Mouse (Mus musculus) heart, embryonic 16.5 days (tissue): ENCODE data around the gene Gm8362. TPM values are rescaled to one million over a fixed set of nuclear protein-coding genes. Genes with fewer than 3 reads are reported as not detected.
"Not testable (repeated sequence)": the region's sequence is repeated elsewhere in the genome, so short reads cannot be mapped to it uniquely, and the experiment has no call there.

Experiments used
- ATAC-seq: fragments of 200-750 bp; cut with Nextera tagmentation; replicated peaks from 2 replicates; pipeline ENCODE4 v1.8.0; 2017; ENCODE audit warnings: moderate number of reproducible peaks; ENCODE audit not compliant: insufficient read depth, low FRiP score; ENCODE audit errors: extremely low read depth
- H3K27ac ChIP-seq: fragments of 300-500 bp; sonication (generic); 2 replicates; pipeline ENCODE4 v1.5.1; 2014; ENCODE audit warnings: mild to moderate bottlenecking, low read length, control low read depth, moderate library complexity
- H3K27me3 ChIP-seq: fragments of 300-500 bp; sonication (generic); 2 replicates; pipeline ENCODE4 v1.6.1; 2014; ENCODE audit warnings: low read length, mixed read lengths; ENCODE audit not compliant: control insufficient read depth, insufficient read depth
- H3K36me3 ChIP-seq: fragments of 300-500 bp; sonication (generic); 2 replicates; pipeline ENCODE4 v1.6.1; 2014; ENCODE audit not compliant: control insufficient read depth, insufficient read depth
- H3K4me1 ChIP-seq: fragments of 300-500 bp; sonication (generic); 2 replicates; pipeline ENCODE4 v1.6.1; 2014; ENCODE audit warnings: low read length, mixed read lengths; ENCODE audit not compliant: control insufficient read depth, insufficient read depth
- H3K4me2 ChIP-seq: fragments of 300-500 bp; sonication (generic); 2 replicates; pipeline ENCODE4 v1.6.1; 2014; ENCODE audit warnings: low read depth, mild to moderate bottlenecking, control low read depth, low read length
- H3K4me3 ChIP-seq: fragments of 300-500 bp; sonication (generic); 2 replicates; pipeline ENCODE4 v1.5.1; 2014; ENCODE audit warnings: mild to moderate bottlenecking, control low read depth, low read length
- H3K9ac ChIP-seq: fragments of 300-500 bp; sonication (generic); 2 replicates; pipeline ENCODE4 v1.6.1; 2014; ENCODE audit warnings: low read length, control low read depth
- H3K9me3 ChIP-seq: fragments of 300-500 bp; sonication (generic); replicated peaks from 2 replicates; pipeline ENCODE4 v1.6.1; 2016; ENCODE audit warnings: low read length; ENCODE audit not compliant: control insufficient read depth
- WGBS: fragments of 180-500 bp; shearing (Covaris S2); extraction: QIAGEN DNeasy Blood & Tissue Kit; methylation state at CpG from one replicate; pipeline ENCODE4 v1.1.7; 2014; 5-methylcytosine and 5-hydroxymethylcytosine counted together
- polyA plus RNA-seq: library from polyadenylated mRNA; unstranded; fragments of >200 nt; fragmentation: Nextera tagmentation; extraction: Ambion mirVana; gene quantifications from 2 replicates; pipeline ENCODE4 v1.2.1, GENCODE M21; 2015

Gm8362 gene
- not detected in 2 replicates for polyA plus RNA-seq

GRCm38 (mm10) chr14:6774311-6774710 is at the start of gene Gm8362:
Gene Gm8362 (minus strand): TSS chr14:6774411.
- H3K27ac ChIP-seq, H3K9me3 ChIP-seq, H3K4me1 ChIP-seq, ATAC-seq, H3K4me2 ChIP-seq, H3K4me3 ChIP-seq, H3K36me3 ChIP-seq, H3K9ac ChIP-seq, H3K27me3 ChIP-seq: not testable (repeated sequence)
- no CpG with 5 or more reads among the region's 1 CpGs for WGBS

DNA sequence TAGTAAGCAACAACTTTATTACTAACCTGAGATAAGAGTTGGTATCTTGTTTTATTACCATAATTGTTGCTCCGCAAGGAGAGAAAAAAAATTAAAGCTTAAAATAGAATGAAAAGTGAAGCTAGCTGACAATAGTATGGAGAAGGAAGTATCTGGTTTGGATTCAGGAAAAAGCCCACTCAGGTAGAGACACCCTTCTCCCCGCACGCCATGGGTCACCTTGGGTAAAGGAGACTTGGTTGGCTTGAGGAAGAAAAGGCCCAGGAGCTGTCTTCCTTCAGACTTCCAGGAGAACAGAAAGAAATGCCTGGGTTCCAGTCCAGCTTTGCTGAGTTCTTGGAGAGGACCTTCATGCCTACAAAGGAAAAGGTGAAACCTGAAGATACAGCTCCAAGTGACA is 49.1 kb upstream of the Gm8362 start:
- not testable (repeated sequence) for H3K4me1 ChIP-seq, ATAC-seq, H3K4me3 ChIP-seq, H3K27ac ChIP-seq, H3K9me3 ChIP-seq, H3K9ac ChIP-seq, H3K27me3 ChIP-seq, H3K4me2 ChIP-seq, H3K36me3 ChIP-seq
- WGBS = 78% methylated on average over 3 of the region's 3 CpGs

- H3K27ac ChIP-seq, H3K36me3 ChIP-seq, H3K9me3 ChIP-seq, H3K27me3 ChIP-seq, H3K9ac ChIP-seq, H3K4me2 ChIP-seq, H3K4me1 ChIP-seq, ATAC-seq: not testable (repeated sequence)
- H3K4me3 ChIP-seq = peak overlapping the region; percentile 47
- WGBS = 0% methylated on average over 4 of the region's 13 CpGs
Observed at GRCm38 (mm10) chr14:6757231-6757536, 17.0 kb downstream of the Gm8362 start.

DNA sequence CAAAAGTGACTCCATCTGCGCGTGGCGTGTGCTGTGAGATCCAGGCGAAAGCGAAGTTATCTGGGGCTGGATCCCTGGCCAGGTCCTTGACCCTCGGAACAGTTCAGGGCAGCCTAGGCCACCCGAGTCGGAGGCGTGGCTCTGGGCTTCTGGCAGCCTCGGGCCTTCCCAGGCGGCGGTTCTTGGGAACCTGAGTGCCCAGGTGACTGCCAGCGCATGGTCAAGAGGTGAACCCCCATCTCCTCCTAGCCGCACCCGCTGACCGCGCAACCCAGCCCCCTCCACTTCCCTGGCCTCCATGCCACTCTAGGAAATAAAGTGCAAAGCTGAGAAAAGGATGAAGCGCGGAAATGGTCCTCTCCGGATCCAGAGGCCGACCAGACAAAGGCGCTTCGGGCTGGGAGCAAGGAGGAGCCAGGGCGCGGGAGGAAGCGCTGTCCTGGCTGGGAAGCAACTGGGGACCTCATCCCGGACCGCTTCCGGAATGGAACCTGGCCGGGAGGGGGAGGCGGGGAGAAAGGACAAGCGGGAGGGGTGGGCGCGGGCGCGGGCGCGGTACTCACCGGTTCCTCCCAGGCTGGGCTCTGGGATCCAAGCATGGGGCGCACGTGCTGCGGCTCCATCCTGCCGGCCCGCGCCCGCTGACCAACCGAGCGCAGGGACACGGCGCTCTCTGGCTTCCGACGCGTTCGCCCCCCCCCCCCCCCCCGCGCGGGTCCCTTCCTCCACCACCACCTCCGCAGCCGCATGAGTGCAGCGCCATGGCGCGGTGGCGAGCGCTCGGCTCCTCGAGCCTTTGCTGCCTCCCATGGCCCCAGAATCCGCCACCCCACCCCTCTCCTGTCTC is 17.6 kb downstream of the Gm8362 start:
- not testable (repeated sequence) for H3K9me3 ChIP-seq, ATAC-seq, H3K36me3 ChIP-seq, H3K4me1 ChIP-seq, H3K27ac ChIP-seq, H3K27me3 ChIP-seq
- H3K4me3 ChIP-seq = peak overlapping the region; percentile 47
- H3K9ac ChIP-seq = peak overlapping the region; percentile 50
- H3K4me2 ChIP-seq = peak overlapping the region; percentile 57
- 0% methylated on average over 31 of the region's 67 CpGs for WGBS

GRCm38 (mm10) chr14:6742232-6742631 is 32.0 kb downstream of the Gm8362 start, which contains the start of gene Gm3636:
Gene Gm3636 (minus strand): TSS chr14:6742332.
- H3K4me1 ChIP-seq, H3K4me2 ChIP-seq, H3K9ac ChIP-seq, ATAC-seq, H3K27me3 ChIP-seq, H3K4me3 ChIP-seq, H3K9me3 ChIP-seq, H3K27ac ChIP-seq, H3K36me3 ChIP-seq: not testable (repeated sequence)
- WGBS = no CpG with 5 or more reads among the region's 2 CpGs

DNA sequence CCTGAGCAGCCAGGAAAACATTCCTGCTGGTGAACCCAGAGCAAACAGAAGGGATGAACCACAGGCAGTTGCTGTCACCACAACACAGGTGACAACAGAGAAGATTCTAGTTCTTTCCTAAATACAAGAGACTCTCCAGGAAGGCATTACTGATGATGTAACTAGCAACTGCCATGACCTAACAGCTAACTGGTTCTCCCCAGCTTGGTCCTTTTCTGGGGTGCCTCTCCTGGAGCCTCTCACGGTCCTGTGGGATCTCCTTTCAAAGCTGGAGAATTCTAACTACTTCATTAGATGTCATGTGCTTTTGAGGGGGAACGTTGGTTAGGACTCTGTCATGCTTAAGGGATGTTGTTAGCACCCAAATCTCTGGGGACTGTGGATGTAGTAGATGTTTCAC is 54.1 kb downstream of the Gm8362 start, which contains the start of gene Gm8050:
Gene Gm8050, minus strand, starts transcription at position 101 of the 400 bp plus-strand sequence.
- H3K4me3 ChIP-seq, H3K9me3 ChIP-seq, H3K27ac ChIP-seq, H3K4me2 ChIP-seq, H3K36me3 ChIP-seq, H3K4me1 ChIP-seq, H3K9ac ChIP-seq, H3K27me3 ChIP-seq, ATAC-seq: not testable (repeated sequence)
- no CpG with 5 or more reads among the region's 2 CpGs for WGBS

Other genes with a start within 250 kb of the Gm8362 start
- gene Gm8356, start 237.1 kb downstream of the Gm8362 start, polyA plus RNA-seq = not detected in 2 replicates
- gene Gm3629, start 183.8 kb downstream of the Gm8362 start, polyA plus RNA-seq = 0.29 and 0.80 TPM in 2 replicates
- gene Gm3460, start 152.0 kb downstream of the Gm8362 start, polyA plus RNA-seq = 0.26 TPM in 1 of 2 replicates, not detected in the other
- not detected in 2 replicates for gene Gm10251, start 90.2 kb downstream of the Gm8362 start, polyA plus RNA-seq
- not detected in 2 replicates for gene Gm8050, start 54.2 kb downstream of the Gm8362 start, polyA plus RNA-seq
- 6.1 and 10.1 TPM in 2 replicates for gene Gm3636, start 32.1 kb downstream of the Gm8362 start, polyA plus RNA-seq
- gene Gm3642, start 65.9 kb upstream of the Gm8362 start, polyA plus RNA-seq = not detected in 2 replicates
- 0.56 and 0.67 TPM in 2 replicates for gene Gm3667, start 115.6 kb upstream of the Gm8362 start, polyA plus RNA-seq
- gene Gm6356, start 199.4 kb upstream of the Gm8362 start, polyA plus RNA-seq = not detected in 2 replicates